Mouse (Mus musculus) kidney, embryonic 16.5 days (tissue): ENCODE results near the gene Tmem221. TPM values are rescaled to one million over a fixed set of nuclear protein-coding genes. Genes with fewer than 3 reads are reported as not detected.

ENCODE experiments used
- ATAC-seq: fragments of 200-750 bp; cut with Nextera tagmentation; 2 replicates; pipeline ENCODE4 v1.8.0; 2017; ENCODE audit warnings: moderate TSS enrichment; ENCODE audit not compliant: low FRiP score, low TSS enrichment
- H3K27ac ChIP-seq: fragments of 300-500 bp; sonication (generic); 2 replicates; pipeline ENCODE4 v1.5.1; 2014; ENCODE audit warnings: low read length
- H3K27me3 ChIP-seq: fragments of 300-500 bp; sonication (generic); 2 replicates; pipeline ENCODE4 v1.6.1; 2014; ENCODE audit warnings: low read length, control low read depth, mixed read lengths; ENCODE audit not compliant: insufficient read depth
- H3K36me3 ChIP-seq: fragments of 300-500 bp; sonication (generic); 2 replicates; pipeline ENCODE4 v1.6.1; 2014; ENCODE audit warnings: low read length, control low read depth, mixed read lengths; ENCODE audit not compliant: insufficient read depth
- H3K4me1 ChIP-seq: fragments of 300-500 bp; sonication (generic); 2 replicates; pipeline ENCODE4 v1.6.1; 2014; ENCODE audit warnings: low read length, control low read depth, mixed read lengths; ENCODE audit not compliant: insufficient read depth
- H3K4me2 ChIP-seq: fragments of 300-500 bp; sonication (generic); replicated peaks from 2 replicates; pipeline ENCODE4 v1.6.1; 2014; ENCODE audit warnings: low read depth, low read length
- H3K4me3 ChIP-seq: fragments of 300-500 bp; sonication (generic); 2 replicates; pipeline ENCODE4 v1.5.1; 2014; ENCODE audit warnings: mild to moderate bottlenecking, low read length
- H3K9ac ChIP-seq: fragments of 300-500 bp; sonication (generic); replicated peaks from 2 replicates; pipeline ENCODE4 v1.6.1; 2014; ENCODE audit warnings: low read length
- H3K9me3 ChIP-seq: fragments of 300-500 bp; sonication (generic); 2 replicates; pipeline ENCODE4 v1.6.1; 2016; ENCODE audit warnings: low read length, control low read depth
- WGBS: fragments of 180-500 bp; shearing (Covaris S2); extraction: QIAGEN DNeasy Blood & Tissue Kit; methylation state at CpG from one replicate; pipeline ENCODE4 v1.1.7; 2014; 5-methylcytosine and 5-hydroxymethylcytosine counted together
- polyA plus RNA-seq: library from polyadenylated mRNA; unstranded; fragments of >200 nt; fragmentation: Nextera tagmentation; extraction: Ambion mirVana; gene quantifications from 2 replicates; pipeline ENCODE4 v1.2.1, GENCODE M21; 2015

Gene Tmem221
- 16.3 and 16.7 TPM in 2 replicates for polyA plus RNA-seq

DNA sequence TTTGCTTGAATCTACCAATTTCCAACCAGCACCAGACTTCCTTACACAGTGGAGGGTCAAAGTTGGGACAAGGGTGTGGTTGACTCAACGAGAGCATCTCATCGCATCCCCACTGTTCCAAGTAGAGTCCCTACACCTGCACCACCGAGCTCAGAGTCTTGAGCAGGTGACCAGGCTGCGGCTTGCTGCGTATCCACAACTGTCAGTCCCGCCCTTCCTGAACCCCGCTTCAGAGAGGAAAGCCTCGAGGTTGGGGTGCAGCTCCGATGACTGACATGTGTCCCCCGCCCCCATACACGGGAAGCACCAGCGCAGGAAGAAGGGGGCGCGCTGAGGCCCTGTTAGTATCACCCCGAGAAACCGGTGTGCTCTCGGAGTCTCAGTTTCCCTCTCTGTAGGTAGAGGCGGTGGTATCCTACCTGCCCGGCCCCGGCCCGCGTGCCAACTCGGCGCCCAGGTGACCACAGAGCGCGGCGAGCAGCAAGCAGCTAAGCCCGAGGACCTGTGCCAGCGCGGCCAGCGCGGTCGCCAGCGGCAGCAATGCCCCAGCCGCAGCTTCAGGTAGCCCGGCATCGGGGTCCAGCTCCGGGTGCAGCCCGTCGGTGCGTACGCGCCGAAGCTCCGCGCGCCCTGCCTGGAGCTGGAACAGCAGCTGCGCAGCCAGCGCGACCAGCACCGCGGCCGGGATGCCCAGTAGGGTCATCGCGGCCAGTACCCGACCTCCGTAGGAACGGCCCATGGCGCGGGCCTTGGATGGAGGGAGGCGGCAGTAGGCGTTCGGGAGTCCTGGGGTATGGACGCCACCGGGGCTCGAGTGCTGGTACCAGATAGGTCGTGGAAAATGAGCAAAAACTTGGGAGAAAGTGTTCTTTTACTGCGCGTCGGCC is at the start of gene Tmem221:
TSS of gene Tmem221 (minus strand) at position 801 of the 887 bp plus-strand sequence.
- peaks cover 49% of the 10 kb centered on the region for H3K27me3 ChIP-seq
- WGBS: 4% methylated on average over 70 of the region's 70 CpGs

DNA sequence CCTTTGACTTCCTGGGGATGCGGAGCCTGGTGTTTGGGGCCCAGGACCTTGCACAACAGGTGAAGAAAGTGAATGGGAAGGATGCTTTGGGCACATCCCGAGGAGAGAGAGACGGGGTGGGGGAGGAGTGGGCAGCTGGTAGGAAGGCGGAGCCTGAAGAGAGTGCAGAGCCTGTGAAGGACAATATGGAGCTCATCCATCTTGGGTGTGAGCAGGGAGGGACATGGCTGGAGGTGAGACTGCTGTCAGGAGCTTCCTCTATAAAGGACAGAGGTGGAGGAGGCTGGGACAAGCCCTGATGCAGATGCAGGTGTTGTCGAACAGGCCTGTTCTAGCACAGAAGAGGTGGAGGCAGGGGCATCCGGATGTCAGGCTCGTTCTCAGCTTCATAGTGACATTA is 45.4 kb upstream of the Tmem221 start:
- Histone ChIP-seq H3K36me3 (no peaks in the 10 kb centered on the region), H3K4me3 (no peak overlapping the region), H3K4me1 (peaks cover 14% of the 10 kb centered on the region), H3K4me2 (no peak overlapping the region), H3K27me3 (peaks cover 22% of the 10 kb centered on the region), H3K9me3 (no peaks in the 10 kb centered on the region), H3K27ac (no peak overlapping the region), H3K9ac (0 out of 2 replicates have a peak overlapping the region, but pooled peaks have one; percentile 7)
- no peak for ATAC-seq
- 55% methylated on average over 7 of the region's 7 CpGs for WGBS

More for the DNA sequence above, at the start of gene Tmem221:
- Histone ChIP-seq H3K4me1 (peaks cover 11% of the 10 kb centered on the region), H3K4me2 (peak within 1 kb of the TSS; percentile 84), H3K27ac (no peak within 1 kb of the TSS), H3K36me3 (no peaks in the 10 kb centered on the region), H3K9me3 (no peaks in the 10 kb centered on the region), H3K9ac (peak within 1 kb of the TSS; percentile 73), H3K4me3 (peak within 1 kb of the TSS; percentile 62)
- peak; percentile 33 for ATAC-seq

DNA sequence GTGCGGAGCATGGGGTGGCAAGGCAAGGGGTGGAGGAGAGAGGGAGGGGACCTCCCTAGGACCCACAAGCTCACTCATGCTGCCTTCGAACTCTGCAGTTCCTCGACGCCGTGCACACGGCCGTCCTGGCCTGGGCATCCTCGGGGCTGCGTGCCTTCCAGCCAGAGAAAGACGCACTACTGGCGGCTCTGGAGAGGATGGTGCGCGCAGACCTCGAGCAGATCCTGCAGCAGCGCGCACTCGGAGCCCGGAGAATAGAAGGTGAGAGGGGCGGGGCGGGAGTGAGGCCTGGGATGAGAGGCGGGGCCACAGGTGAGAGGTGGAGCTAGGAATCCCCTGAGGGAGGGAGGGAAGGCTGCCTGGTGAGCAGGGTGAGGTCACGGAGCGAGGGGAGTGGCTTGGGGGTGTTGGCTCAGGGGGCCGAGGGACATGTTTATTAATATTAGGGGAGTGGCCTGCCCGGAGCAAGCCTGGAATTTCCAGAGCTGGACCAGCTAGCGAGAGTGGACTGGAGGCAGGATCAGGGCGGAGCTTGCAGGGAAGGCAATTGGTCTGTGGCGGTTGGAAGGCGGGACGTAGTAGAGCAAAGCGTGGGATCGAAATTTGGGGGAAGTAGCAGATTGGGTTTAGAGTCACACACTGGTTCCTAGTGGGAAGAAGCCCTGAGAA is 44.1 kb upstream of the Tmem221 start:
- H3K36me3 ChIP-seq: no peaks in the 10 kb centered on the region
- peak overlapping the region; percentile 59 for H3K4me2 ChIP-seq
- WGBS: 1% methylated on average over 32 of the region's 32 CpGs
- peaks cover 14% of the 10 kb centered on the region for H3K4me1 ChIP-seq
- no peaks in the 10 kb centered on the region for H3K9me3 ChIP-seq
- peak overlapping the region; percentile 42 for H3K4me3 ChIP-seq
- no peak overlapping the region for H3K27ac ChIP-seq
- peak; percentile 87 for ATAC-seq
- H3K27me3 ChIP-seq: peaks cover 22% of the 10 kb centered on the region
- H3K9ac ChIP-seq: peak overlapping the region; percentile 47

DNA sequence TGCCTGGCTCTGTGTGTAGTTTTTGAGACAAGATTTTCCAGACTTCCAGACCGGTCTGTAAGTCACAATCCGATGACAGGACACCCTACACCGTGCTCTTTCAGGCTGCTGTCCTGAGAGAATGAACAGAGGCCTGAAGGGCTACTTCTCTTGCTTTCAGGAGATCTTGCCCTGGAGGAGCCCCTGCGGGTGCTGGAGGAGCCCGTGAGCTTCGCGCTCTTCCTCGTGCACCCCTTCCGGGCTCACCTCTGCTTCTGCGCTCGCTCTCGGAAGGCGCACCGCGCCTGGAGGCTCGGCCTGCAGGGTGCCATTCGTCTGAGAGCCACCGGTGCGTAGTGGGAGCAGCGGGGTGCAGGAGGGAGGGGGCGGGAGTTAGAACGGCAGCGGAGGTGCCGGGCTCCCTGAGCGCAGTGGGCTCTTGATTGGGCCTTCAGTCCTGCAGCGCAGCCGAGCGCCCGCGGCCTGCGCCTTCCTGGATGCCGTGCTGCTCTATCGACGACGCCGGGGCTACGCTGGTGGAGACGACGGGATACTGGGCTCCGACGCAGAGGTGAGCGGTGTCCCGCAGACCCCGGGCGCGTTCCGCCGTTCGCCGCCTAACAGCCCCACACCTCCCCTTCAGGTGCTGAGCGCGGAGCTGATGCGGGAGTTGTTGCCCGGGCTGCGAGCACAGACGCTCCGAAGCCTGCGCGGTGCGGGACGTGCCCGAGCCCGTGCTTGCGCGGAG is 43.4 kb upstream of the Tmem221 start:
- Histone ChIP-seq H3K36me3 (no peaks in the 10 kb centered on the region), H3K4me1 (peaks cover 14% of the 10 kb centered on the region), H3K9ac (peak overlapping the region; percentile 29), H3K4me2 (peak overlapping the region; percentile 59), H3K4me3 (peak overlapping the region; percentile 42), H3K9me3 (no peaks in the 10 kb centered on the region), H3K27ac (no peak overlapping the region), H3K27me3 (peaks cover 22% of the 10 kb centered on the region)
- ATAC-seq: peak; percentile 25; the same call in 1 of the 2 replicates
- WGBS: 2% methylated on average over 65 of the region's 65 CpGs

DNA sequence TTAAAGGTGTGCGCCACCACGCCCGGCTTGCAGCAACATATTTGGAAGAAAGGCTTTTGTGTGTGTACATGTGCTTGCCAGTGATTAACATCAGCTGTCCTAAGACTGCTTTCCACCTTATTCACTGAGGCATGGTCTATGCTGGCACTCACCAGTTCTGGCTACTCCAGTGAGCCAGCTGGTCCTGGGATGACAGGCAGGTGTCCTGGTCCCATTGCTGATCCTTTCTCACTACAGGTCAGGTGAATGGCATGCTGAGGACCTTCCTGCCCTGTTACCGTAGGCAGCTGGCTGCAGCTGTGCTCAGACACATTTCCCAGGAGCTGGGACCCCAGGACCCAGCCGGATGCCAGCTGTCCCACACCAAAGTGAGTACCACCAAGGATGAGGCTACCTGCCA is 40.2 kb upstream of the Tmem221 start:
- Histone ChIP-seq H3K27ac (no peak overlapping the region), H3K4me2 (no peak overlapping the region), H3K4me1 (peaks cover 14% of the 10 kb centered on the region), H3K36me3 (peaks cover 5% of the 10 kb centered on the region; the same call in 1 of the 2 replicates), H3K9me3 (no peaks in the 10 kb centered on the region), H3K4me3 (no peak overlapping the region), H3K9ac (no peak overlapping the region), H3K27me3 (peaks cover 22% of the 10 kb centered on the region)
- no peak for ATAC-seq
- 93% methylated on average over 5 of the region's 5 CpGs for WGBS

DNA sequence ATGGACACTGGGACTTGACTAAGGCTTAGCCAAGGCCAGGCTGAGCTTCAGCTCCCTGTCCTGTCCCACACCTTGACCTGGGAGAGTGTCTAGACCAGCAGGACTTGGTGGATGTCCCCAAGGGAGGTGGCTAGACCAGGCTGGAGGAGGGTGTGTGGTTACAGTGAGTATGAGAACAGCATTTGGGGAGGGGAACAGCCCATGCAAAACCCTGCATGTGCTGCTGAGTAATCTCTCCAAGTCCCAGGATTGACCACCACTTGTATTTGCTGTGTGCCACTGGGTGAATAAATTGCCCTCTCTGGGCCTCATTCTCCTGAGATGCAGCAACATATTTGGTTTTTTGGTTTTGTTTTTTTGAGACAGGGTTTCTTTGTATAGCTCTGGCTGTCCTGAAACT is 39.7 kb upstream of the Tmem221 start:
- Histone ChIP-seq H3K4me3 (no peak overlapping the region), H3K4me1 (peaks cover 19% of the 10 kb centered on the region), H3K27ac (no peak overlapping the region), H3K27me3 (peaks cover 22% of the 10 kb centered on the region), H3K9ac (no peak overlapping the region), H3K4me2 (no peak overlapping the region), H3K36me3 (peaks cover 6% of the 10 kb centered on the region; the same call in 1 of the 2 replicates), H3K9me3 (no peaks in the 10 kb centered on the region)
- no peak for ATAC-seq

DNA sequence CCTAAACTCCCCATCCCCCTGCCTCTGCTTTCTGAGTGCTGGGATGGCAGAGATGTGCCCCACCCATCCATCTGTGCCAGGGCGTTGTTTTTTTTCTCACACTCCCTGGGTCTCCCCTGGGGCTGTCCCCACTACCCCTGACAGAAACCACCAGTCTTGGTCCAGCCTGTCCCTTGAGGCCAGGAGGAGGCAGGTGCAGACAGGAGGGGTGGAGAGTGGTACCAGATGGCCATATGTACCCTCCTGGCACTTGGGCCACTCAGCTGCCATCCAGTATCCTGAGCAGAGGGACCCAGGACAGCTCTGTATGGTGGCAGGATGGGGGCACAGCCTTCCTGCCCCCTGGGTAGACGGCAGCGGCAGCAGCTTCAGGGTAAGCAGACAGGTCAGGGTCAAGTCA is 38.8 kb upstream of the Tmem221 start, which contains the start of gene Fam129c:
TSS of gene Fam129c (plus strand) at position 198 of the 400 bp plus-strand sequence.
- 87% methylated on average over 3 of the region's 3 CpGs for WGBS
- H3K36me3 ChIP-seq: peaks cover 6% of the 10 kb centered on the region; the same call in 1 of the 2 replicates

DNA sequence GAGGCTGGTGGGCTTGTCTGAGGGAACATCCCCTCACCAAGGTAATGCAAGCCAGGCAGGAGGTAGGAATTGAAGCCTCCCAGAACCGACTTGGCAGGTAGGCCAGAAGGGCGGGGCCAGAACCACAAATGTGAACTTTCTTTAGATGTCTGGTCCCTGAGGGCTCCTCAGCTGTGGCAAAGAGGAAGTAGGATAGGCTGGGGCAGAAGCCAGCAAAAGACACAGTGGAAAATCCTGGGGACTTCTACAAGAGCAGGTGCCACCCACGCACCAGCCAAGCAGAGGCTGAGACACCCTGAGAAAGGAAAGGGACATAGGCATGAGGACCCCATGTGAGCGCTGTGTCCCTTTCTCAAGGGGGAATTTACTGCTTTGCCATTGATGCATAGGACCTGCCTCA is 38.1 kb upstream of the Tmem221 start:
- H3K27me3 ChIP-seq: peaks cover 12% of the 10 kb centered on the region
- H3K9ac ChIP-seq: no peak overlapping the region
- peaks cover 14% of the 10 kb centered on the region for H3K4me1 ChIP-seq
- ATAC-seq: no peak
- H3K27ac ChIP-seq: no peak overlapping the region
- peaks cover 6% of the 10 kb centered on the region; the same call in 1 of the 2 replicates for H3K36me3 ChIP-seq
- no peak overlapping the region for H3K4me2 ChIP-seq
- WGBS: 78% methylated on average over 4 of the region's 4 CpGs
- H3K4me3 ChIP-seq: no peak overlapping the region
- H3K9me3 ChIP-seq: no peaks in the 10 kb centered on the region

More for the DNA sequence above, 38.8 kb upstream of the Tmem221 start, which contains the start of gene Fam129c:
- Histone ChIP-seq H3K27ac (no peak within 1 kb of the TSS), H3K4me2 (no peak within 1 kb of the TSS), H3K27me3 (peaks cover 18% of the 10 kb centered on the region), H3K4me3 (no peak within 1 kb of the TSS), H3K4me1 (peaks cover 21% of the 10 kb centered on the region), H3K9me3 (no peaks in the 10 kb centered on the region), H3K9ac (no peak within 1 kb of the TSS)
- no peak for ATAC-seq

DNA sequence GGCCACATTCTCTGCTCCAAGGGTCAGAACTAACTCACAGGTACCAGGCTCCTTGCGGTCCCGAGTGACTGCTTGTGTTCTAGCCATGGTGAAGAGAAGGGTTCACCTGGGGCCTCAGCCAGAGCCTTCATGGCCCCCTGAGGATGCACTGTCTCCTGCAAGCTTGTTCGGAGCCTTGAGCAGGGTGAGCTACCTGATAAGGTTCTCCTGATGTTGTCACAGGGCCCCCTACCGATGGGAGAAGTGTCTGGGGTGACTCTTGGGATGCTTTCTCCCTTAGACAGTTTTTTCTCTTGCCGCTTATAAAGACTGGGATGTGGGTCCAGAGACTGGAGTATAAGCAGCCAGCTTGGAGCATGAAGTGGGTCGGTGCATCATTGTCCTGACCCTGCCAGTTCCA is 37.7 kb upstream of the Tmem221 start:
- H3K4me2 ChIP-seq: no peak overlapping the region
- H3K9me3 ChIP-seq: no peaks in the 10 kb centered on the region
- H3K27me3 ChIP-seq: peaks cover 8% of the 10 kb centered on the region
- peaks cover 14% of the 10 kb centered on the region for H3K4me1 ChIP-seq
- no peak overlapping the region for H3K4me3 ChIP-seq
- H3K9ac ChIP-seq: no peak overlapping the region
- ATAC-seq: no peak
- peaks cover 6% of the 10 kb centered on the region; the same call in 1 of the 2 replicates for H3K36me3 ChIP-seq
- no peak overlapping the region for H3K27ac ChIP-seq
- 67% methylated on average over 6 of the region's 6 CpGs for WGBS
